Mouse (Mus musculus) liver, embryonic 11.5 days (tissue): ENCODE results near the gene Gpx8. TPM values are rescaled to one million over a fixed set of nuclear protein-coding genes. Genes with fewer than 3 reads are reported as not detected.

Source experiments
- ATAC-seq: fragments of 200-750 bp; cut with Nextera tagmentation; replicated peaks from 2 replicates; pipeline ENCODE4 v1.8.0; 2017; ENCODE audit warnings: moderate number of reproducible peaks, mild to moderate bottlenecking, moderate TSS enrichment, moderate library complexity; ENCODE audit not compliant: low FRiP score
- DNase-seq: peaks from one replicate; pipeline ENCODE4 v3.0.0-alpha.2; 2017; ENCODE audit warnings: low spot score
- H3K27ac ChIP-seq: fragments of 300-500 bp; sonication (generic); 2 replicates; pipeline ENCODE4 v1.5.1; 2014; ENCODE audit warnings: mild to moderate bottlenecking, low read depth, low read length, control low read depth
- H3K27me3 ChIP-seq: fragments of 300-500 bp; sonication (generic); replicated peaks from 2 replicates; pipeline ENCODE4 v1.6.1; 2014; ENCODE audit warnings: low read length, mixed read lengths; ENCODE audit not compliant: control insufficient read depth, insufficient read depth
- H3K36me3 ChIP-seq: fragments of 300-500 bp; sonication (generic); 2 replicates; pipeline ENCODE4 v1.6.1; 2014; ENCODE audit warnings: mild to moderate bottlenecking, low read length, moderate library complexity, mixed read lengths; ENCODE audit not compliant: control insufficient read depth, insufficient read depth
- H3K4me1 ChIP-seq: fragments of 300-500 bp; sonication (generic); replicated peaks from 2 replicates; pipeline ENCODE4 v1.6.1; 2014; ENCODE audit warnings: low read length, mixed read lengths; ENCODE audit not compliant: control insufficient read depth, insufficient read depth
- H3K4me2 ChIP-seq: fragments of 300-500 bp; sonication (generic); 2 replicates; pipeline ENCODE4 v1.6.1; 2014; ENCODE audit warnings: mild to moderate bottlenecking, control low read depth, moderate library complexity
- H3K4me3 ChIP-seq: fragments of 300-500 bp; sonication (generic); 2 replicates; pipeline ENCODE4 v1.5.1; 2014; ENCODE audit warnings: low read depth, low read length, control low read depth
- H3K9ac ChIP-seq: fragments of 300-500 bp; sonication (generic); 2 replicates; pipeline ENCODE4 v1.6.1; 2014; ENCODE audit warnings: low read depth, low read length, control low read depth
- H3K9me3 ChIP-seq: fragments of 300-500 bp; sonication (generic); 2 replicates; pipeline ENCODE4 v1.6.1; 2016; ENCODE audit warnings: low read length, inconsistent platforms, mixed read lengths; ENCODE audit not compliant: control insufficient read depth
- WGBS: fragments of 180-500 bp; shearing (Covaris S2); extraction: QIAGEN DNeasy Blood & Tissue Kit; methylation state at CpG from one replicate; pipeline ENCODE4 v1.1.7; 2014; 5-methylcytosine and 5-hydroxymethylcytosine counted together
- polyA plus RNA-seq: library from polyadenylated mRNA; unstranded; fragments of >200 nt; fragmentation: Nextera tagmentation; extraction: Ambion mirVana; gene quantifications from 2 replicates; pipeline ENCODE4 v1.2.1, GENCODE M21; 2014

Gene Gpx8
- polyA plus RNA-seq, 1 experiment from 2014 or later: 43.0 TPM

DNA sequence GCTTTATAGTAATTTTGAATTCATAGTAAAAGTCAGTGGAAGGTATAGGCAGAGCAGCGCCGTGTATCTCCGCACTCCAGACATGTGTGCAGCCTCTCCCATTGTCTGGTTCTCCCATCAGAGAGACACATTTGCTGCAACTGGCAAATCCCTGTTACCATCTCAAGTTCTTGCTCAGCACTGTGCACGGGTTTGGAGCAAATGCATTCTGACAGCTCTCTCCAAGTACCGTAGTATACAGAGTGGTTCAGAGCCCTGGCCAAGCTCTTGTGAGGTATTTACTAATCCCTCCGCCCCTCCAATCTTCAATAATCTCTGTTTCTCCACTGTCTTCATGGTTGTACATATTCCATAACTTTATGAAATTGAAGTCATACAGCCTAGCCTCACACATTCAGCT lies 33.5 kb downstream of the Gpx8 start:
- no peak for ATAC-seq
- Histone ChIP-seq H3K4me1 (no peaks in the 10 kb centered on the region), H3K27ac (no peak overlapping the region), H3K9ac (no peak overlapping the region), H3K9me3 (no peaks in the 10 kb centered on the region), H3K27me3 (no peaks in the 10 kb centered on the region), H3K4me3 (no peak overlapping the region), H3K36me3 (no peaks in the 10 kb centered on the region), H3K4me2 (no peak overlapping the region; the same call in 1 of the 2 replicates)
- no peak for DNase-seq
- WGBS: 77% methylated on average over 6 of the region's 6 CpGs

- H3K27me3 ChIP-seq: peaks cover 50% of the 10 kb centered on the region
- H3K9ac ChIP-seq: no peak overlapping the region
- H3K36me3 ChIP-seq: no peaks in the 10 kb centered on the region
- H3K4me3 ChIP-seq: no peak overlapping the region
- no peak overlapping the region for H3K4me2 ChIP-seq
- ATAC-seq: no peak
- WGBS: 66% methylated on average over 9 of the region's 9 CpGs
- H3K27ac ChIP-seq: no peak overlapping the region
- H3K4me1 ChIP-seq: 0 out of 2 replicates have a peak, but pooled peaks cover 2% of the 10 kb centered on the region
- DNase-seq: no peak
- H3K9me3 ChIP-seq: no peaks in the 10 kb centered on the region
Measured at GRCm38 (mm10) chr13:113000576-113001318, 45.5 kb downstream of the Gpx8 start.

DNA sequence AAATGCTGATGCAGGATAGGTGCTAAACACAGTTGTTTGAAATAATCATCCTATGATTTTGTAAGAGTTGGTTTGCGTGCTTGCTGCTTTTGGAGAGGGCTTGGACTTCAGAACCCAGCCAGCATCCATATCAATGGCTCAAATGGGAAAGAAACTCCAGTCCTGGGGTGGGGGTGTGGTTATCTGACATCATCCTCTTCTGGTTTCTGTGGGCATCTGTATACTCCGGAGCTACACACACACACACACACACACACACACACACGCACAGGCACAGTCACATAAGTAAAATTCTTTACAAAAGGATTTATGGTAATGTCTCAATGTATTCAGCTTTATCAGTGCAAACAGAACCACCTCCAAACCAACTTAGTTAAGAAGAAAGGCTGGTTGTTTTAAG lies 46.1 kb downstream of the Gpx8 start:
- Histone ChIP-seq H3K27ac (no peak overlapping the region), H3K4me3 (no peak overlapping the region), H3K36me3 (no peaks in the 10 kb centered on the region), H3K9ac (no peak overlapping the region), H3K27me3 (peaks cover 56% of the 10 kb centered on the region), H3K4me1 (0 out of 2 replicates have a peak, but pooled peaks cover 2% of the 10 kb centered on the region), H3K9me3 (no peaks in the 10 kb centered on the region), H3K4me2 (no peak overlapping the region)
- WGBS: 69% methylated on average over 3 of the region's 3 CpGs
- DNase-seq (no peak), ATAC-seq (no peak)

DNA sequence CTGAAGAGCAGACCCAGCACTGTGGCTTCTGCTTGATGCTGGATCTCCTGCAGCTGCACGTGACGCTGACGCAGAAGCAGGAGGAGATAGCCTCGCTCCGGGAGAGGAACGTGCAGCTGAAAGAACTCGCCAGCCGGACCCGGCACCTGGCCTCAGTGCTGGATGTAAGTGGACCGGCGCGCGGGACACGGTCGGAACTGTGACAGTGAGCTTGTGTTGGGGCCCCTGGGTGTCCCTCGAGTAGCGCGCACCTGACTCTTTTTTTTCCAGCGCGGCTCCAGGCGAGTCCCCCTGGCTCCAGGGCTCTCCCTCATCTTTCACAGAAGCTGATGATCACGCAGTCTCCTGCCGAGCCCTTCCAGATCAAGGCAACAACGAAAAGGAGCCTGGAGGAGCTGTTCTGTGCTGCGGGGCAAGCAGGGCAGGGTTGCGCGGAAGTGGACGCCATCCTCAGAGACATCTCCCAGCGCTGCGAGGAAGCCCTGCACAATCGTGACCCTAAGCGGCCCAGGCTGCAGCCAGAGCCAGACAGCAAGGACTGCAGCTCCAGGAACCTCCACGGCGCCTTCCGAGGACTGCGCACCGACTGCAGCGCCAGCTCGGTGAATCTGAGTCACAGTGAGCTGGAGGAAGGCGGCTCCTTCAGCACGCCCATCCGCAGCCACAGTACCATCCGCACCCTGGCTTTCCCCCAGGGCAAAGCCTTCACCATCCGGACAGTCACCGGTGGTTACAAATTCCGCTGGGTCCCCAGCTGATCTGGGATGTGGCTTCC lies 47.6 kb downstream of the Gpx8 start:
- H3K9me3 ChIP-seq: no peaks in the 10 kb centered on the region
- ATAC-seq (no peak), DNase-seq (no peak)
- no peak overlapping the region for H3K9ac ChIP-seq
- peaks cover 71% of the 10 kb centered on the region for H3K27me3 ChIP-seq
- H3K4me3 ChIP-seq: peak overlapping the region; percentile 42
- H3K27ac ChIP-seq: no peak overlapping the region
- H3K4me1 ChIP-seq: peaks cover 7% of the 10 kb centered on the region
- H3K36me3 ChIP-seq: no peaks in the 10 kb centered on the region
- peak overlapping the region; percentile 71 for H3K4me2 ChIP-seq
- WGBS: 2% methylated on average over 46 of the region's 46 CpGs

- Histone ChIP-seq H3K27ac (no peak overlapping the region), H3K4me2 (no peak overlapping the region), H3K27me3 (peaks cover 82% of the 10 kb centered on the region), H3K4me1 (peaks cover 8% of the 10 kb centered on the region), H3K9ac (no peak overlapping the region), H3K9me3 (no peaks in the 10 kb centered on the region), H3K36me3 (no peaks in the 10 kb centered on the region), H3K4me3 (no peak overlapping the region)
- DNase-seq: no peak
- ATAC-seq: no peak
- 61% methylated on average over 6 of the region's 6 CpGs for WGBS
Measured at GRCm38 (mm10) chr13:112997369-112997768, 48.8 kb downstream of the Gpx8 start.

DNA sequence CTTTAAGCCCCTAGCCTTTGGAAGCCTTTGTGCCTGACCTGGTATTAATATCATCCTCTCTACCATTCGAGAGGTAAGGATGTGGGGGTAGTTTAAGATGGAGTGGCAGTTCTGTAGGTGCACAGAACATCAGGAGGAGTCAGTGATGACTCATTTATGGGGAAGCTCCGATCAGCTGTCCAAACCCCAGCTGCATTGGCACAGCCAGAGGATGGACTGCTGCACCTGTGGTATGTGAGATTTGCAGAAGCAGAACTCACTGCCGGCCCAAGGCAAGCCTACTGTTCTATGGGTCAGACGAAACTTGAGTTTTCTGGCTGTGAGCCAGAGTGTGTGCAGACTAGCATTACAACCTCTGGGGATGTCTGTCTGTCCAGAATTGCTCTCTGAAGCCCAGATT lies 49.8 kb downstream of the Gpx8 start:
- H3K9me3 ChIP-seq: no peaks in the 10 kb centered on the region
- H3K4me2 ChIP-seq: no peak overlapping the region
- H3K4me3 ChIP-seq: no peak overlapping the region
- H3K27me3 ChIP-seq: peaks cover 88% of the 10 kb centered on the region
- DNase-seq (no peak), ATAC-seq (no peak)
- H3K27ac ChIP-seq: no peak overlapping the region
- 60% methylated on average over 4 of the region's 4 CpGs for WGBS
- no peaks in the 10 kb centered on the region for H3K36me3 ChIP-seq
- H3K4me1 ChIP-seq: peaks cover 8% of the 10 kb centered on the region
- H3K9ac ChIP-seq: no peak overlapping the region

DNA sequence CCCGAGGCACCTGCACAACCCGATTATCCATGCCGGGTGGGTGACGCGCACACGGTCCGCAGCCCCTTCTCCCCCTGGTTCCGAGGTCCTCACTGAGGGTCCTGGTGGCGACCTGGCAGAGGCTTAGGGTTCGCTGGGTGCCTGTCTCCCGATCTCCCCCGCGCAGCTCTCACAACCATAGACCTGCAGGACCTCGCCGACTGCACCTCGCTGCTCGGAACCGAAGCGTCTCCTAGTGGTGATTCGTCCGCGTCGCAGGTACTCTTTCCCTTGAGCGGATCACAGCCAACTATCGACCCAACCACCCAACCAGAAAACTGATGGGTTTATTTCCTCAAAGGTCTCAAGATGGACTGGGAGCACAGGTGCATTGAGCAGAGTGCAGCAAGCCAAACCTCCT lies 52.0 kb downstream of the Gpx8 start:
- ATAC-seq: peak; percentile 58
- Histone ChIP-seq H3K4me2 (peak overlapping the region; percentile 63), H3K4me1 (peaks cover 11% of the 10 kb centered on the region), H3K27me3 (peaks cover 95% of the 10 kb centered on the region), H3K36me3 (no peaks in the 10 kb centered on the region), H3K9me3 (no peaks in the 10 kb centered on the region), H3K27ac (no peak overlapping the region), H3K9ac (no peak overlapping the region), H3K4me3 (peak overlapping the region; percentile 36)
- 1% methylated on average over 25 of the region's 25 CpGs for WGBS
- peak; percentile 56 for DNase-seq

- Histone ChIP-seq H3K4me3 (peak within 1 kb of the TSS; percentile 36), H3K27me3 (peaks cover 95% of the 10 kb centered on the region), H3K9ac (no peak within 1 kb of the TSS), H3K4me2 (peak within 1 kb of the TSS; percentile 63), H3K4me1 (peaks cover 13% of the 10 kb centered on the region), H3K9me3 (no peaks in the 10 kb centered on the region), H3K36me3 (no peaks in the 10 kb centered on the region), H3K27ac (no peak within 1 kb of the TSS)
- no peak for ATAC-seq
- no peak for DNase-seq
- WGBS: 1% methylated on average over 62 of the region's 63 CpGs
Measured at GRCm38 (mm10) chr13:112993531-112994152, 52.6 kb downstream of the Gpx8 start, which contains the start of gene Mcidas. Gene Mcidas, plus strand, starts transcription at chr13:112993845.
